Mouse (Mus musculus): ENCODE data around the gene Igfn1. TPM values are rescaled to one million over a fixed set of nuclear protein-coding genes. Genes with fewer than 3 reads are reported as not detected.
A peak's percentile ranks its signal among the peaks of the same experiment; 100 is the strongest.

The Igfn1 gene
- not detected in 2 replicates for polyA plus RNA-seq (2016; fragmentation: Nextera tagmentation; extraction: Ambion mirVana)

DNA sequence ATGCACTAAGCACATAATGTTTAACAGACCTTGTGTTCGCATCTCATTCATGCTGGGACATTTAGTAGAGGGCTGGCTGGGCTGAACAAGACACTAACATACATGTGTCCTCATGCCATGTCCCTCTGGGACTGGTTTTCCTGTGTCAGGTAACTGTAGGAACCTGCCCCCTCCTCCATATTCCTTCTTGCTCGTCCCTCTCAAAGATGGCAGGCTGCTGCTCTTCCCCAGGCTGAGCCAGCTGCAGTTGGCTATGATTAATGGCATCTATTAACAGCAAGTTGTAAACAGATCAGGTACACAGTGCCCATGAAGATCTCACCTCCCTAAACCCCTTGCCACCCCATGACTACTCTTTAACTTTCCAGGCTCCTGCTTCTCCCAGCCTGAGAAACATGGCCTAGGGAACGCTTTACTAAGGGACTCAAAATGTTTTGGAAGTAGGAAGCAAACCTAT lies at the start of gene Igfn1:
Gene Igfn1, minus strand, starts transcription at position 51 of the 457 bp plus-strand sequence.
- no peak within 1 kb of the TSS for H3K27ac ChIP-seq (replicated peaks)
- 86% methylated on average over 3 of the region's 3 CpGs for WGBS

DNA sequence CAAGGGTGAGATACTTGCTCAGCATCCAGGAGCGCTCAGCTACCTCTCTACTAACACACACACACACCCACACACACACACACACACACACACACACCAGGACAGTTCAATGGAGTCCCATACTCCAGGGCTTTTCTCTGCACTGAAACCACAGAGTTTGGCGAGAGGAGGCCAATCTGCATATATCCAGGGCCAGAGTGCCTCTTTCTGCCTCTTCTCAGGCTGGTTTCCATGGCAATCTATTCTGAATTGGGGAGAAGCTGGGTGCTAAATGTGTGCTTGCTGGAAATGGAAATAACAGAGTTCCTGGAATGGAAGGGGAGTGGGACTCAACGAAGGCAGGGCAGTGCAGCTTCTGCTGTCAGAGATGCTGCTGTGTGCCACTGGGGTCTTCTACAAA lies 49.6 kb upstream of the Igfn1 start:
- 57% methylated on average over 3 of the region's 3 CpGs for WGBS
- Histone ChIP-seq H3K4me1 (peaks cover 42% of the 10 kb centered on the region), H3K27ac (replicated peaks) (no peak overlapping the region)

More for the DNA sequence above, at the start of gene Igfn1:
- H3K9me3 ChIP-seq (replicated peaks) = 0 out of 2 replicates have a peak, but pooled peaks cover 5% of the 10 kb centered on the region
- H3K4me3 ChIP-seq = peak within 1 kb of the TSS; percentile 63
- DNase-seq (ENCODE audit: low spot score) = no peak
- H3K4me1 ChIP-seq = peaks cover 14% of the 10 kb centered on the region
- H3K27me3 ChIP-seq (ENCODE audit: low read depth, poor library complexity, severe bottlenecking) = peaks cover 40% of the 10 kb centered on the region
- H3K36me3 ChIP-seq = no peaks in the 10 kb centered on the region

DNA sequence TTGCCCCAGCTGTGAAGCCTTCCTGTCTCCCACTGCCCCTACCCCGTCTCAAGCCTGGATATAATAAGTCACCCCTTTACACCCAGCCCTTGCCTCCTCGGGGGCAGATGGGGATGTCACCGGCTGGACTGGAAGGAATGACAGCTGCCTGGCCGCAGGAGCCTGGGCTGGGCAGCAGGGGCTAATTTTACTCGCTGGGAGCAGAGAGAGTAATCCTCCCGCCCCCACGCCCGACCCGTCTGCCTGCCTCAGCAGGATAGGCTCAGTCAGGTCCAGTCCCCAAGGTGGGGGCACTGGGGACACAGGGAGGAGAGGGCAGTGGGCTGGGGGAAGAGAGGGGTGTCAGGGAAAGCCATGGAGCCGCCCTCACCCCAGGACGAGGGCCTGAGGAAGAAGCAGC lies 46.4 kb upstream of the Igfn1 start, which contains the start of gene Cacna1s:
Gene Cacna1s, plus strand, starts transcription at position 204 of the 400 bp plus-strand sequence.
- WGBS = 22% methylated on average over 11 of the region's 11 CpGs
- Histone ChIP-seq H3K27me3 (ENCODE audit: low read depth, poor library complexity, severe bottlenecking) (peaks cover 67% of the 10 kb centered on the region), H3K4me1 (peaks cover 47% of the 10 kb centered on the region)

More for the DNA sequence above, 49.6 kb upstream of the Igfn1 start:
- no peaks in the 10 kb centered on the region for H3K9me3 ChIP-seq (replicated peaks)
- no peaks in the 10 kb centered on the region for H3K36me3 ChIP-seq
- H3K4me3 ChIP-seq = no peak overlapping the region
- H3K27me3 ChIP-seq (ENCODE audit: low read depth, poor library complexity, severe bottlenecking) = peaks cover 40% of the 10 kb centered on the region
- DNase-seq (ENCODE audit: low spot score) = no peak

DNA sequence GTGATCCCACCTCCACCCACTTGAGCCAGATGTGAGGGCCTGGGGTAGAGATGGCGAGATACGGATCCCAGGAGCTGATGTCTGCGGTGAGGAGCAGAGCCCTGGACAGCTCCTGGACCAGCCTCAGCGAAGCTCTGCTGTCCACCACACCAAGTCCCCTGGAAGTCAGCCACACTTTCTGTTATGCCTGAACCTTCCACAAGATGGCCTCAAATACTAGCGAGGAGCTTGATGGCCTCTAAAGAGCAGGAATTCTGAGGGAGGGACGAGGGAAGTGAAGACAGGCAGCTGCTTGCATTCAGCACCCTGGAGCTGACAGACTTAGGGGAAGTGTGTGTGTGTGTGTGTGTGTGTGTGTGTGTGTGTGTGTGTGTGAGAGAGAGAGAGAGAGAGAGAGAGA lies 45.3 kb upstream of the Igfn1 start:
- H3K27ac ChIP-seq (replicated peaks) = 0 out of 2 replicates have a peak overlapping the region, but pooled peaks have one; percentile 28
- 2% methylated on average over 6 of the region's 6 CpGs for WGBS
- H3K4me3 ChIP-seq = peak overlapping the region; percentile 49
- peaks cover 72% of the 10 kb centered on the region for H3K27me3 ChIP-seq (ENCODE audit: low read depth, poor library complexity, severe bottlenecking)
- no peaks in the 10 kb centered on the region for H3K36me3 ChIP-seq
- H3K4me1 ChIP-seq = peaks cover 38% of the 10 kb centered on the region
- DNase-seq (ENCODE audit: low spot score) = peak; percentile 77
- no peaks in the 10 kb centered on the region for H3K9me3 ChIP-seq (replicated peaks)

More for the DNA sequence above, 46.4 kb upstream of the Igfn1 start, which contains the start of gene Cacna1s:
- 0 out of 2 replicates have a peak within 1 kb of the TSS, but pooled peaks have one; percentile 4 for H3K27ac ChIP-seq (replicated peaks)
- H3K36me3 ChIP-seq = no peaks in the 10 kb centered on the region
- no peaks in the 10 kb centered on the region for H3K9me3 ChIP-seq (replicated peaks)
- DNase-seq (ENCODE audit: low spot score) = no peak
- 0 out of 2 replicates have a peak within 1 kb of the TSS, but pooled peaks have one; percentile 49 for H3K4me3 ChIP-seq

DNA sequence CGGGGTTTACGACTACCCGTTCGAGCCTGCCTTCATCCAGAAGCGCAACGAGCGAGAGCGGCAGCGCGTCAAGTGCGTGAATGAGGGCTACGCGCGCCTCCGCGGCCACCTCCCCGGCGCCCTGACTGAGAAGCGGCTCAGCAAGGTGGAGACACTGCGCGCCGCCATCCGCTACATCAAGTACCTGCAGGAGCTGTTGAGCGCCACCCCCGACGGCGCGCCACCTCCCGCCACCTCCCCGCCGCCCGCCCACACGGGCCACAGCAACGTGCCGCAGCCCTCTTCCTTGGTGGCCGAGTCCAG lies 44.8 kb upstream of the Igfn1 start:
- no peak for DNase-seq (ENCODE audit: low spot score)
- Histone ChIP-seq H3K27ac (replicated peaks) (peak overlapping the region; percentile 28; the same call in 1 of the 2 replicates), H3K4me1 (peaks cover 33% of the 10 kb centered on the region), H3K9me3 (replicated peaks) (no peaks in the 10 kb centered on the region), H3K4me3 (peak overlapping the region; percentile 49), H3K36me3 (no peaks in the 10 kb centered on the region), H3K27me3 (ENCODE audit: low read depth, poor library complexity, severe bottlenecking) (peaks cover 72% of the 10 kb centered on the region)
- 1% methylated on average over 36 of the region's 36 CpGs for WGBS

DNA sequence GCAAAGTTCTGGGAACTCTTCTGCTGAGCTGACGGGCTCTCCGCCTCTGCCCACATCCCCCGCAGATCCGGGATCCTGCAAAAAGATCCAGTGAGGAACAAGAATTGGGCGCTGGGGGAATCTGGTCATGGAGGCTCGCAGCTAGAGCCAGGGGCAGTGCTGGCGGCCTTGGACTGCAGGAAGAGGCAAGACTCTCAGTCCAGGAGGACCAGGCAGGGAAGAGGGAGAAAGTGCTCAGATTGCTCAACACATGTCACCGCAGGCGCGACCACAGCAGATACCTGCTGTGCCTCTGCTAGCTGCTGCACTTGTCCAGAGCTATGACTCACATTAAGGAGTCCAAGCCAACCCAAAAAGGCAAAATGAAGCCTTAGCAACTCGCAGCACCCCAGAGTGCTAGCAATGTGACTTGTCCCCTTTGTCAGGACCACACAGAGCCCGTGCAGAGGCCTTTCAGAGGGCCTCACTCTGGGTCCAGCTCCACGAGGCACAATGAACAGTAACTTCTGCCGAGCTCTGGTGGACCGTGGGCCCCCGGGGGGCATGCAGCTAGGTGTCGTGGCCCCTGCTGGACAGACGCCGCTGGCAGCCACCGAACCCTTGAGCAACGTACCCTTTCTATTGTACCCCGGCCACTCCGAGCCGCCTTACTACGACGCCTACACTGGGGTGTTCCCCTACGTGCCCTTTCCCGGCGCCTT lies 44.3 kb upstream of the Igfn1 start, which contains the start of gene Ascl5:
Gene Ascl5, plus strand, starts transcription at position 493 of the 701 bp plus-strand sequence.
- H3K9me3 ChIP-seq (replicated peaks) = no peaks in the 10 kb centered on the region
- H3K27ac ChIP-seq (replicated peaks) = peak within 1 kb of the TSS; percentile 28; the same call in 1 of the 2 replicates
- WGBS = 24% methylated on average over 29 of the region's 29 CpGs
- H3K36me3 ChIP-seq = no peaks in the 10 kb centered on the region
- peak within 1 kb of the TSS; percentile 49 for H3K4me3 ChIP-seq
- peaks cover 72% of the 10 kb centered on the region for H3K27me3 ChIP-seq (ENCODE audit: low read depth, poor library complexity, severe bottlenecking)
- peaks cover 28% of the 10 kb centered on the region for H3K4me1 ChIP-seq
- DNase-seq (ENCODE audit: low spot score) = peak; percentile 24

DNA sequence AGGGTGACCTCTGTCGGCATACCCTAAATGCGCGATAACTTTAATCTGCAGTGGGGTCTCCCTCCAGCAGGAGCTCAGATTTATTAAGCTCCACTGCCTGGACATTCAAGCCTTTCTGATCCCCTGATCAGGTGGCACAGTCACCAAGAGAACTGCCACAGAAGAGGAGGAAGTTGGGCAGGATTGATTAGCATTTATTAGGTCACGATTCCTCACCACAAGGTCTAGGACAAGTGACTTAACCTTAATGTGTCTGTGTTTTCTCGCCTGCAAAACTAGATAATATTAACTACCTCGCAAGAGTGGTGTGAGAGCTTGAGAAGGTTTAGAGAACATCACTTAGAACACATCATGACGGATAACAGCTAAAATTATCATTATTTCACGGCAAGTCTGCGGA lies 41.8 kb upstream of the Igfn1 start:
- H3K27me3 ChIP-seq (ENCODE audit: low read depth, poor library complexity, severe bottlenecking) = peaks cover 58% of the 10 kb centered on the region
- WGBS = 75% methylated on average over 9 of the region's 9 CpGs
- no peak overlapping the region for H3K4me3 ChIP-seq
- H3K9me3 ChIP-seq (replicated peaks) = no peaks in the 10 kb centered on the region
- H3K27ac ChIP-seq (replicated peaks) = no peak overlapping the region
- H3K4me1 ChIP-seq = peaks cover 27% of the 10 kb centered on the region
- no peaks in the 10 kb centered on the region for H3K36me3 ChIP-seq
- DNase-seq (ENCODE audit: low spot score) = no peak

DNA sequence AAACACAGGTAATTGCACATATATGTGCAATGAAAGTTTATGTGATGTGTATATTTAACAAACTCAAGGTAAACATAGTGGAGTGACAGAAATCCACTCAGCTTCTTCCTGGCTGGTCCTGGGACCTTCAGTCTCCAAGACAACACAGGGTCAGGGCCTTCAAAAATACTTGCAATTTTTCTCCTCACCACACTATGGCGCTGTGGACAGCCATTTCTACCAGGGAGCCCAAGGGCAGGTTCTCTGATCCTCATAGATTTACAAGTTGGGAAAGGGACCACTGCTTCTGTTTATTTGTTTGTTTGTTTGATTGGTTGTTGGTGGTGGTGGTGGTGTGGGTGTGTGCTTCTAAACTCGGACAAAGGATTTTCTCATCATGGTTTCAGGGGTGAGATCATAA lies 41.3 kb upstream of the Igfn1 start:
- whole genome bisulfite sequencing = 2% methylated on average over 2 of the region's 2 CpGs
- no peaks in the 10 kb centered on the region for H3K9me3 ChIP-seq (replicated peaks)
- H3K4me1 ChIP-seq = peaks cover 23% of the 10 kb centered on the region
- no peak overlapping the region for H3K27ac ChIP-seq (replicated peaks)
- DNase-seq (ENCODE audit: low spot score) = peak; percentile 51
- no peak overlapping the region for H3K4me3 ChIP-seq
- peaks cover 58% of the 10 kb centered on the region for H3K27me3 ChIP-seq (ENCODE audit: low read depth, poor library complexity, severe bottlenecking)
- no peaks in the 10 kb centered on the region for H3K36me3 ChIP-seq

DNA sequence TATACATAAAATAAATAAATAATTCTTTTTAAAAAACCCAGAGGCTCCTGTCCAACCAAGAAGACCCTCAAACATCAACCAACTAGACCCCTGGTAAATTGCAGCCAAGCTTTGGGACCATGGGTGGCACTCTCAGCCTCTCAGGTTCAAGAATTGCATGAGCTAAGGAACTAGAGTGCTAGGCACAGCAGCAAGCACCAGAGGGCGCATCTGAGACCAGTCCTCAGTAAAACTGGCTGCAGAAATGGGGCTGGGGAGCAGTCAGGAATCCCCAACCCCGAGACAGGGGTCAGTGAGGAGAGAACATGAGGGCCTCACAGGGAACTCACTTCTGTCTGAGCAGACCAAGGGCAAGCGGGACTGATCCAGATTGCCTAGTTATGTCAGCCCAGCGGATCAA lies 39.6 kb upstream of the Igfn1 start:
- no peak overlapping the region for H3K4me3 ChIP-seq
- 21% methylated on average over 4 of the region's 4 CpGs for WGBS
- H3K36me3 ChIP-seq = no peaks in the 10 kb centered on the region
- peaks cover 57% of the 10 kb centered on the region for H3K27me3 ChIP-seq (ENCODE audit: low read depth, poor library complexity, severe bottlenecking)
- no peaks in the 10 kb centered on the region for H3K9me3 ChIP-seq (replicated peaks)
- H3K4me1 ChIP-seq = peaks cover 12% of the 10 kb centered on the region
- DNase-seq (ENCODE audit: low spot score) = peak; percentile 56
- H3K27ac ChIP-seq (replicated peaks) = no peak overlapping the region

DNA sequence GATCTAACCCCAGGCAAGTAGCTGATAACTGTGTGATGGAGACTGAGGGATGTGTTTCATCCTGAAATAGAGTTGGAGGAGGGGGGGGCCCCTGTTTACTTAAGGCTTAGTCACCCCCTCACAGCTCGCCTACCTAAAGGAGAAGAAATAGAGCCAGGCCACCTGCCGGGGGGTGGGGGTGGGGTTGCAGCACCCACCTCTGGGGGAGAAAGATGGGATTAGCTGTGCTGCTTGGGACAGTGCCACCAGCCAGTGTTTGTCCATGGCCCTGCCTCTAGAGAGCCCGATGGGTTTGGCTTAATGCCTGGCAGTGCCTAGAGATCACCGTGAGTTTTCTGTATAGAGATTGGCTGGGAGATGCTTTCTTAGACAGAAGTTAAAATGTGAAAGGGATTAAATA lies 34.7 kb upstream of the Igfn1 start:
- Histone ChIP-seq H3K27ac (replicated peaks) (no peak overlapping the region), H3K36me3 (peaks cover 1% of the 10 kb centered on the region), H3K4me3 (no peak overlapping the region), H3K27me3 (ENCODE audit: low read depth, poor library complexity, severe bottlenecking) (peaks cover 32% of the 10 kb centered on the region), H3K4me1 (peaks cover 13% of the 10 kb centered on the region), H3K9me3 (replicated peaks) (no peaks in the 10 kb centered on the region)
- no peak for DNase-seq (ENCODE audit: low spot score)
- WGBS = 30% methylated on average over 4 of the region's 4 CpGs

DNA sequence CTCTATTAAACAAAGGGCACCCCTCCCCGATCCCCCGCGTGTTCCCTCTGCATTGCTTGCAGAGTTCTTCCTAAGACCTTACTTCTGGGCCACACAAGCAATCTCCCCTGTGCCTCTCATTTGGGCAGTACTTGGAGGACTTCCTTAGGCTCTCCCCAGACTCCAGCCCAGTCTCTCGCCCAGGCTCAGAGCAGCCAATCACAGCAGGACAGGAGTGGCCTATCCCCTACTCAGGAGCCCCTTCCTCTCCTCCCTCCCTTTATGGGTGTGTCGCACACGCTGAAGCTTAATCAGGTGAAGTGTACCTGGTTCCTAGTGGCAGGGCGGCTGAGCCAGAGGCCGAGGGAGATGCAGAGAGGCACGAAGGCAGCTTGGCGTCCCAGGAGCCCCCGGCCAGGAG lies 34.3 kb upstream of the Igfn1 start:
- H3K9me3 ChIP-seq (replicated peaks) = no peaks in the 10 kb centered on the region
- 17% methylated on average over 11 of the region's 11 CpGs for WGBS
- no peak for DNase-seq (ENCODE audit: low spot score)
- peaks cover 32% of the 10 kb centered on the region for H3K27me3 ChIP-seq (ENCODE audit: low read depth, poor library complexity, severe bottlenecking)
- no peak overlapping the region for H3K4me3 ChIP-seq
- H3K36me3 ChIP-seq = peaks cover 6% of the 10 kb centered on the region
- peaks cover 13% of the 10 kb centered on the region for H3K4me1 ChIP-seq
- no peak overlapping the region for H3K27ac ChIP-seq (replicated peaks)

DNA sequence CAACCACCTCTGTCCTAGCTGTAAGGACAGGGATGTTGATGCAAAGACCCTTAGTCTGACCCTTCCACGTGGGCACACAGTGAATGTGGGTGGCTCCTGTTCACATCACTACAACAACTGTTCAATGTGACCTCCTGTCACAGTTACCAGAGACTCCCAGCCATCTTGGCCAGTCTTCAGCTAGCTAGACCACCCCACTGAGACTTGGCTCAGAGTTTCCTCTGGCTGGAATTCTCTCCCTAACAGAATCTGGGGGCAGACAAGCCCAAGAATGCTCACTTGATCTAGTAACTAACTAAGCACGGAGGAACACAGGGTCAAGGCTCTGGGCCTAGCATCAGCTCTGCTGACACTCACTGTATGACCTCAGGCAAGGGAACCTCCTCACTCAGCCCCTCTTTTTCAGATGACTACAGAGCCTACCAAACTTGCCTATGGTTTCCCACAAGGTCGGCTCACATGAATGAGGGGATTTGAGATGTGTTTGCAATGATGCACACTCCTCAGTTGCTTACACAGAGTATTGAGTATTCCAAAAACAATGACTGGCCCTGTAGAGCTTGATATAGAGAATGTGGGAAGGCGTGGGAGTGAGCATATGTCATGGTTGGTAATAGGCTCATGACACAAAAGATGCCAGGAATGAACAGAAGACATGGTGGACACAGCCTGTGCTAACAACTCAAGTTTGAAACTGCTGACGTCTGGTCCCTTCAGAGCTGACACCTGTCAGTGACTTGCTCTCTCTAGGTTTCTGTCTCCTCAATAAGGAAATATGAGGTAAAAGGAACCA lies 32.8 kb upstream of the Igfn1 start:
- Histone ChIP-seq H3K27ac (replicated peaks) (no peak overlapping the region), H3K4me3 (no peak overlapping the region), H3K9me3 (replicated peaks) (no peaks in the 10 kb centered on the region), H3K27me3 (ENCODE audit: low read depth, poor library complexity, severe bottlenecking) (peaks cover 32% of the 10 kb centered on the region), H3K4me1 (peaks cover 13% of the 10 kb centered on the region), H3K36me3 (peaks cover 21% of the 10 kb centered on the region)
- DNase-seq (ENCODE audit: low spot score) = no peak
- 80% methylated on average over 5 of the region's 5 CpGs for WGBS
